Mouse (Mus musculus) liver, postnatal 0 days (tissue): Measurements from ENCODE around the gene Aqr. TPM values are rescaled to one million over a fixed set of nuclear protein-coding genes. Genes with fewer than 3 reads are reported as not detected.

ENCODE experiments used
- ATAC-seq: fragments of 200-750 bp; cut with Nextera tagmentation; 2 replicates; pipeline ENCODE4 v1.8.0; 2017; ENCODE audit warnings: mild to moderate bottlenecking, moderate library complexity
- DNase-seq: peaks from one replicate; pipeline ENCODE4 v3.0.0-alpha.2; 2016
- H3K27ac ChIP-seq: fragments of 300-500 bp; sonication (generic); 2 replicates; pipeline ENCODE4 v1.5.1; 2014; ENCODE audit warnings: antibody characterized with exemption, moderate library complexity, mild to moderate bottlenecking, low read depth
- H3K27me3 ChIP-seq: fragments of 300-500 bp; sonication (generic); 2 replicates; pipeline ENCODE4 v1.6.1; 2014; ENCODE audit warnings: low read length, control low read depth, mixed read lengths; ENCODE audit not compliant: insufficient read depth
- H3K36me3 ChIP-seq: fragments of 300-500 bp; sonication (generic); replicated peaks from 2 replicates; pipeline ENCODE4 v1.6.1; 2014; ENCODE audit warnings: mild to moderate bottlenecking, control low read depth, low read length, moderate library complexity, mixed read lengths; ENCODE audit not compliant: insufficient read depth
- H3K4me1 ChIP-seq: fragments of 300-500 bp; sonication (generic); 2 replicates; pipeline ENCODE4 v1.6.1; 2014; ENCODE audit warnings: antibody characterized with exemption, mild to moderate bottlenecking, control low read depth; ENCODE audit not compliant: insufficient read depth
- H3K4me2 ChIP-seq: fragments of 300-500 bp; sonication (generic); 2 replicates; pipeline ENCODE4 v1.6.1; 2014; ENCODE audit warnings: low read depth, mild to moderate bottlenecking, low read length, moderate library complexity, mixed read lengths
- H3K4me3 ChIP-seq: fragments of 300-500 bp; sonication (generic); 2 replicates; pipeline ENCODE4 v1.5.1; 2014; ENCODE audit warnings: low read depth, low read length
- H3K9ac ChIP-seq: fragments of 300-500 bp; sonication (generic); replicated peaks from 2 replicates; pipeline ENCODE4 v1.6.1; 2014; ENCODE audit warnings: mild to moderate bottlenecking, moderate library complexity
- H3K9me3 ChIP-seq: fragments of 300-500 bp; sonication (generic); 2 replicates; pipeline ENCODE4 v1.6.1; 2016; ENCODE audit warnings: mild to moderate bottlenecking, control low read depth, low read length, mixed read lengths
- CTCF ChIP-seq: sonication (generic); IDR thresholded peaks from 2 replicates; pipeline ENCODE4 v1.5.1; 2016; ENCODE audit warnings: antibody characterized with exemption, low read depth
- EP300 ChIP-seq: IDR thresholded peaks from 2 replicates; pipeline ENCODE4 v1.6.1; 2016; ENCODE audit warnings: antibody characterized with exemption, low read depth, mild to moderate bottlenecking
- WGBS: fragments of 180-500 bp; shearing (Covaris S2); extraction: QIAGEN DNeasy Blood & Tissue Kit; methylation state at CpG from one replicate; pipeline ENCODE4 v1.1.7; 2014; ENCODE audit not compliant: insufficient replicate concordance; 5-methylcytosine and 5-hydroxymethylcytosine counted together
- microRNA-seq: library from miRNA; unstranded; fragments of <30 nt; microRNA quantifications from one replicate; pipeline ENCODE4, GENCODE M21; 2016
- polyA plus RNA-seq: library from polyadenylated mRNA; unstranded; fragments of >200 nt; fragmentation: Nextera tagmentation; extraction: Ambion mirVana; gene quantifications from 2 replicates; pipeline ENCODE4 v1.2.1, GENCODE M21; 2015

The Aqr gene
- polyA plus RNA-seq, 1 experiment from 2014 or later: 15.0 TPM

DNA sequence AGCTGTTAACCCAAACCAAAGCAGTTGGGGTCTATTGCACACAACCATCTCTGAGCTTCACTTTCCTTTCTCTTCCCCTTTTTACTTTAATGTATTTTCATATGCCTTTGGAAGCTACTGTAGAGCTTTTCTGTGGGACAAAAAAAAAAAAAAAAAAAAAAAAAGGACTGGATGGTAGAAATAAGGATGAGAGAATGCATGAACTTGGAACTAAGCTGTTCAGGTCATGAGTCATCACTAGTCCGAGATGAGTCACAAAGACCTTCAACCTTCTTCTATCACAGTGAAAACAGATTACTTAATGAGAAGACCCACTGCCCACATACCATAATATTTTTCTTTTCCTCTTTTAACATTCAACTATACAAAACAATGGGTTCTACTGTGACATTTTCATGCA, 127.2 kb downstream of the Aqr start:
- DNase-seq (no peak), ATAC-seq (no peak)
- H3K4me1 ChIP-seq: no peaks in the 10 kb centered on the region
- H3K9me3 ChIP-seq: no peaks in the 10 kb centered on the region
- WGBS: 89% methylated on average over 1 of the region's 1 CpGs
- no peaks in the 10 kb centered on the region for H3K27me3 ChIP-seq
- H3K4me3 ChIP-seq: no peak overlapping the region
- no peak for TF ChIP-seq CTCF
- no peak for TF ChIP-seq EP300
- no peaks in the 10 kb centered on the region for H3K36me3 ChIP-seq
- no peak overlapping the region for H3K4me2 ChIP-seq
- H3K9ac ChIP-seq: no peak overlapping the region
- H3K27ac ChIP-seq: no peak overlapping the region

DNA sequence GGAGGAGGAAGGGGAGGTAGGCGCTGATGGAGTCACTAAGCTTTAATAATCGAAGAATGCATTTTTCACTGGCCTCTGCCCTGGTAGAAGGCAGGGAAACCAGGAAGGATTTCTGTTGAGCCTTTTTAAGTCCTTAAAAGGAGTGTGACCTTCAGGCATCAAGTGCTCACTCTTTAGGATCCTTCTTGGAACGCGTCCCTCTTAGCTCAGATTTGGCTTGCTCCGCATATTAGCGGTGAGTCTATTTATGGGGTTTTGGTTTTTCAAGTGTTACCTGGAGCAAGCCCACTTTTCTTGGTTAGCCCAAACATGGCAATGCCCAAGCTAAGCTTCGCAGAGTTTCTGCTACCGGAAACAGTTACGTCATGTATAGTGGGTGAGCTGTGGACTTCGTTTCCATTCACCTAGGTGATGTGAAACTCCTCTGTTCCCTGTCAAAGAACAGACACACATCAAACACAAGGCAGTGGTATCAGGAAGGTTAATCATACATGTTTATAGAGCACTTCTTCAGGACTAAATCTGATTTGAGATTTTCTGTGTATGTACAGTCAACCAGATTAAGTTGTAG, 128.5 kb downstream of the Aqr start:
- Histone ChIP-seq H3K4me3 (no peak overlapping the region), H3K9ac (no peak overlapping the region), H3K4me1 (no peaks in the 10 kb centered on the region), H3K27me3 (no peaks in the 10 kb centered on the region), H3K27ac (no peak overlapping the region), H3K4me2 (no peak overlapping the region), H3K36me3 (no peaks in the 10 kb centered on the region), H3K9me3 (no peaks in the 10 kb centered on the region)
- 87% methylated on average over 10 of the region's 10 CpGs for WGBS
- no peak for TF ChIP-seq EP300
- DNase-seq: no peak
- no peak for ATAC-seq

DNA sequence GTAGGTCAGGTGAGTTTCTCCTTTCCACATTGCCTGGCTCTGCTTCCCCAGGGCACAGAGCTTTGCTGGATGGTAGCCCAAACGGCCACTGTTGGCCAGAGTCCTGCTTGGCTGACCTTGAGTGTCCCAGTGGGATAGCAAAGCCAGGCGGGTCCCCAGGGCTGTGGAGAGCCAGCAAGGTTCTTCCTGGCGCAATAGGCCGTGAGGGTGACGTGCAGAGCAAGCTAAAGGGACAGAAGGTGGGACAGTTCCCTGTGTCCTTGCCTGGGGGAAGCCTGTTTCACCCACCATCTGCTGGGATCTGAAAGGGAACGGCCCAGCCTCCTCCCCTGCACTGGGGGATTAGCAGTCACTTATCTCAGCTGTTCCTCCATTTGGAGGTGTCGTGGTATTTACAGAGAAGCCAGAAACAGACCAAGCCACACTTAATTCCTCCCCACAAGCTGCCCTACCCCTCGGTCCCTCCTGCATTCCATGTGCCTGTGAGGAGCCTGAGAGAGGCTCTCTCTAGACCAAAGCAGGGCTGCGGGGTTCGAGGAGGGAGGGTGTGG, 129.4 kb downstream of the Aqr start:
- ATAC-seq: peak; percentile 95
- H3K27ac ChIP-seq: 0 out of 2 replicates have a peak overlapping the region, but pooled peaks have one; percentile 34
- H3K9ac ChIP-seq: no peak overlapping the region
- WGBS: 28% methylated on average over 10 of the region's 10 CpGs
- DNase-seq: peak; percentile 79
- H3K4me1 ChIP-seq: no peaks in the 10 kb centered on the region
- no peaks in the 10 kb centered on the region for H3K36me3 ChIP-seq
- H3K4me3 ChIP-seq: no peak overlapping the region
- 0 out of 2 replicates have a peak overlapping the region, but pooled peaks have one; percentile 32 for H3K4me2 ChIP-seq
- TF ChIP-seq EP300 (no peak), CTCF (no peak)
- no peaks in the 10 kb centered on the region for H3K9me3 ChIP-seq
- H3K27me3 ChIP-seq: no peaks in the 10 kb centered on the region

DNA sequence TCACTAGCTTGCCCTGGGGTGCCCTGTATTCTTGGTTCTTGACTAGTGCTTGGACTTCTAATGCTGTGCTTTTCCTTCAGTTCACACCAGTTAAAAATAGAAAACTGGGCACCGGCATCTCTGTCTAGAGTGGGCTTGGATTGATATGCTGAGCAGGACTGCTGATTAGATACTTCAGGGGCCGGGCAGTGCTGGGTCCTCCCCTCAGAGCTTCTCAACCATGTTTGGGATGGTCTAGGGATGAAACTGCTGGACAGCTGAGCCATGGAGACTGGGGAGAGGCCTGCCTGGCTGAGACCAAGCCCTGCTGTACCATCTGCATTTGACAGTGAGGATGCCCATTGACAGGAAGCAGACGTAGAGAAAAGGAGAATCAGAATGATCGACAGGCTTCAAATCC, 132.7 kb downstream of the Aqr start:
- Histone ChIP-seq H3K9ac (no peak overlapping the region), H3K27ac (no peak overlapping the region), H3K4me1 (no peaks in the 10 kb centered on the region), H3K36me3 (no peaks in the 10 kb centered on the region), H3K27me3 (no peaks in the 10 kb centered on the region), H3K4me2 (no peak overlapping the region), H3K4me3 (no peak overlapping the region), H3K9me3 (no peaks in the 10 kb centered on the region)
- WGBS: 75% methylated on average over 4 of the region's 4 CpGs
- TF ChIP-seq CTCF (no peak), EP300 (no peak)
- no peak for ATAC-seq
- DNase-seq: no peak

DNA sequence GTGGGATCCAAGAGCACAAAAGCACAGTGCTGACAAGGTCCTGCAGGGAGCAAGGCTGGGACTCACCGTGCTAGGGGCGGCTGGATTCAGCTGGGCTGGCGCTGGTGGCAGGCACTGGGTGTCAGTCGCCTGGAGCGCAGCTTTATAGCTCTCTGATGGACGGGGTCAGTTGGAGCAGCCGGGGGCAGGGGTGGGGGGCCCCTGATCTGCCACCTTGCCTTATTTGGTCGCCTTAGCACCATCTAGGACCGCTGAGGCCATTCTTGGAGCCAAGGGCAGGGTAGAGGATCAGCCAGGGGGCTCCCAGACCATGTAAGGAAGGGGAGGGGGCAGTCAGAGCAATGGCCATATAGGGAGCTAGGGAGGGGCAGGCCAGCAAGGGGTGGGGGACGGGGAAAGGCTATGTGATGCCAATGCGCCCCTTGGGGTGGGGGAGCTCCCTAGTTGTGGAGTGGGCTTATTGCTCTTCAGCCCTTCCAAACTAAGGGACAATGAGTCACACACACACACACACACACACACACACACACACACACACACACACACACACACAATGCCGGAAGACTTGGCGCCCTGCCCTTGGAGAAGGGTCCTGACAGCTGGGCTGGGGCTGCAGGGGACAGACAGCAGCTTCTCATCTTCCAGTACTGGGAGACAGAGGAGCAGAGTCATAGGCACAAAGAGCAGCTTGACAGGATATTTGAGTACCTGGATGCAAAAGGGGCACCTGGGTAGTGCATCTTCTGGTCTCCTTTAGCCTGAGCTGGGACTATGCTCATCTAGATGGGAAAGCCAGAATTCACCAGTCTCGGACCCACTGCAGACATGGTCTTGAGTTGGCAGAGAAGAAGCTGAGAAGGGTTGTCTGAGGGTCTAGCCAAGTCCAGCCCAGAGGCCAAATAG, 133.9 kb downstream of the Aqr start, which contains the start of gene Actc1:
Gene Actc1, minus strand, starts transcription at position 853 of the 903 bp plus-strand sequence.
- WGBS: 31% methylated on average over 13 of the region's 14 CpGs
- peak within 1 kb of the TSS; percentile 42; the same call in 1 of the 2 replicates for H3K4me2 ChIP-seq
- no peaks in the 10 kb centered on the region for H3K36me3 ChIP-seq
- no peaks in the 10 kb centered on the region for H3K4me1 ChIP-seq
- 0 out of 2 replicates have a peak within 1 kb of the TSS, but pooled peaks have one; percentile 2 for H3K9ac ChIP-seq
- no peak for ATAC-seq
- no peak within 1 kb of the TSS for H3K4me3 ChIP-seq
- H3K27me3 ChIP-seq: no peaks in the 10 kb centered on the region
- H3K27ac ChIP-seq: no peak within 1 kb of the TSS
- DNase-seq: no peak
- no peaks in the 10 kb centered on the region for H3K9me3 ChIP-seq
- TF ChIP-seq CTCF: no peak
- no peak for TF ChIP-seq EP300

DNA sequence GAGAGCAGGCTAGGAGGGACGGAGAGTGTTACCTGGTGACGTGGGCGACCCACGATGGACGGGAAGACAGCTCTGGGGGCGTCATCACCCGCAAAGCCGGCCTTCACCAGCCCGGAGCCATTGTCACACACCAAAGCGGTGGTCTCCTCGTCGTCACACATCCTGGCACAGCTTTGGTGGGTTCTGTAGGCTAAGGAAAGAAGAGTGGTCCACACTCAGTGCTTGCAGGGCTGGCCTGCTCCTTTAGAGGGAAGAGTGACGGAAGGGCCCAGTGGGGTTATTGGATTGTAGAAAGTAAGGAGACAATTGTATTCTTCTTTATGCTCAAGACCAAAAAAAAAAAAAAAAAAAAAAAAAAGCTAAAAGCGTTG, 135.0 kb downstream of the Aqr start:
- Histone ChIP-seq H3K36me3 (no peaks in the 10 kb centered on the region), H3K4me3 (no peak overlapping the region), H3K27me3 (no peaks in the 10 kb centered on the region), H3K27ac (no peak overlapping the region), H3K9ac (no peak overlapping the region), H3K4me1 (no peaks in the 10 kb centered on the region), H3K4me2 (no peak overlapping the region), H3K9me3 (no peaks in the 10 kb centered on the region)
- ATAC-seq (no peak), DNase-seq (no peak)
- WGBS: 85% methylated on average over 14 of the region's 14 CpGs
- TF ChIP-seq CTCF: no peak
- no peak for TF ChIP-seq EP300

Small RNAs within 50 kb of the gene (microRNA-seq; reads per million reads assigned to microRNA genes)
- gene Mir7002: not detected

Other genes starting within 250 kb of the Aqr start
- not detected in 2 replicates for gene Gjd2, start 173.4 kb downstream of the Aqr start, polyA plus RNA-seq
- 1.1 and 12.1 TPM in 2 replicates for gene Actc1, start 133.5 kb downstream of the Aqr start, polyA plus RNA-seq
- 1.6 and 1.7 TPM in 2 replicates for gene Zfp770, start 14.4 kb upstream of the Aqr start, polyA plus RNA-seq